Mouse (Mus musculus) c-Kit-positive CD71-positive TER-119-positive erythroid progenitor cells, embryonic 14.5 days (primary cell): ENCODE measurements at regions not wholly inside any gene's neighbourhood (a gene's known extent, or its start where the extent isn't known, plus 50 kb on each side); places are given as distances from the start of the nearest gene placed in this dataset.
A peak's percentile ranks its signal among the peaks of the same experiment; 100 is the strongest.
"Not testable (repeated sequence)": the region's sequence is repeated elsewhere in the genome, so short reads cannot be mapped to it uniquely, and the experiment has no call there.

Experiments
- DNase-seq: peaks from one replicate; pipeline ENCODE4 v3.0.0-alpha.2; 2013; ENCODE audit warnings: low spot score

- DNase-seq, result no peak
Observed at GRCm38 (mm10) chr6:25101761-25102160, 145.7 kb upstream of the Tmem229a start.

GRCm38 (mm10) chr6:25087167-25087566, 131.1 kb upstream of the Tmem229a start:
- no peak for DNase-seq

GRCm38 (mm10) chr6:25085871-25086270, 129.8 kb upstream of the Tmem229a start:
- no peak for DNase-seq

GRCm38 (mm10) chr6:25085296-25085695, 129.2 kb upstream of the Tmem229a start:
- not testable (repeated sequence) for DNase-seq

- no peak for DNase-seq
Observed at GRCm38 (mm10) chr6:25065913-25066312, 109.8 kb upstream of the Tmem229a start.

- DNase-seq, result no peak
Observed at GRCm38 (mm10) chr6:25032878-25033509, 76.9 kb upstream of the Tmem229a start.

GRCm38 (mm10) chr6:25026953-25027352, 70.9 kb upstream of the Tmem229a start:
- no peak for DNase-seq

- DNase-seq, result peak; percentile 1
Observed at GRCm38 (mm10) chr6:25020005-25020772, 64.1 kb upstream of the Tmem229a start.

- no peak for DNase-seq
Observed at GRCm38 (mm10) chr6:25013288-25013606, 57.1 kb upstream of the Tmem229a start.

GRCm38 (mm10) chr6:25012376-25013287, 56.5 kb upstream of the Tmem229a start:
- DNase-seq, result no peak

GRCm38 (mm10) chr6:25008856-25009255, 52.8 kb upstream of the Tmem229a start:
- not testable (repeated sequence) for DNase-seq
